Comparison of ENCODE assay signal across 15 mouse cellular contexts in the genomic region with DNA sequence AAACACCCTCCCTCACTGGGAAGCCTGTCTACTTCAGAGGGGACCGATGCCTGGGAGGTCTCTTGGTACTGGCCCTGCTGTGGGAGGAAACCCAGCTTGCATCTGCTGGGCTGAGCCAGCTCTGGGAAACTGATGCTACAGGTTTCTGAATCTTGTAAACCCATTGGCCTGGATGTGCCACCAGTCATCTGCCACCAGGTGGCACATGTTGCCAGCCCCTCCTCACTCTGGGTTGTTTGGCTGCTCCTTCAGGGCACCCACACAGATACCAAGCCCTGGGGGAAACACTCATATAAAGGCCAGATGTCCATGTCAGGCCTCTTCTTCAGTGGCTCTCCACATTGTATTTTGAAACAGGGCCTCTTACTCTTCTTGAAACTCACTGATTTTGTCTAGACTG. TPM values are rescaled to one million over a fixed set of nuclear protein-coding genes. Genes with fewer than 3 reads are reported as not detected.
DNase-seq lines count a peak whose midpoint lies in the region; ATAC-seq and TF ChIP-seq lines count a peak whose summit lies in the region.
"Had no signal": no experiment of that assay in that cellular context is flagged by ENCODE, and none has a peak within 500 bp of the region (broad histone marks: within the 10 kb centered on the region; RNA-seq: fewer than 3 reads in every experiment).

No protein-coding gene starts in this region.

- H3K36me3 ChIP-seq in hindbrain, postnatal 0 days (ENCODE audit: insufficient read depth, low read length), result no peaks in the 10 kb centered on the region
- H3K36me3 ChIP-seq in hindbrain, embryonic 12.5 days, result no peaks in the 10 kb centered on the region
- H3K36me3 ChIP-seq in liver, embryonic 14.5 days (replicated peaks; ENCODE audit: control insufficient read depth, insufficient read depth, low read depth), result no peaks in the 10 kb centered on the region
- no peaks in the 10 kb centered on the region for H3K36me3 ChIP-seq in liver, embryonic 11.5 days (ENCODE audit: control insufficient read depth, insufficient read depth, low read length)
- H3K36me3 ChIP-seq in ES-Bruce4 (ENCODE audit: control insufficient read depth, insufficient read depth, low read length, poor library complexity, severe bottlenecking), result no peaks in the 10 kb centered on the region
- H3K36me3 ChIP-seq: heart, embryonic 13.5 days; hindbrain, embryonic 15.5 days had no signal

- H3K4me1 ChIP-seq in hindbrain, postnatal 0 days (ENCODE audit: insufficient read depth, low read length), result peaks cover 1% of the 10 kb centered on the region; the same call in 1 of the 2 replicates
- H3K4me1 ChIP-seq in hindbrain, embryonic 12.5 days, result no peaks in the 10 kb centered on the region
- H3K4me1 ChIP-seq in liver, embryonic 14.5 days (replicated peaks; ENCODE audit: control insufficient read depth in 2 of 2, insufficient read depth in 2 of 2, low read length in 1 of 2), result no peaks in the 10 kb centered on the region
- H3K4me1 ChIP-seq in liver, embryonic 11.5 days (replicated peaks; ENCODE audit: control insufficient read depth, insufficient read depth, low read length), result no peaks in the 10 kb centered on the region
- H3K4me1 ChIP-seq in ES-Bruce4 (ENCODE audit: control insufficient read depth, insufficient read depth, low read length), result no peaks in the 10 kb centered on the region
- H3K4me1 ChIP-seq: heart, embryonic 13.5 days; hindbrain, embryonic 15.5 days had no signal

- H3K4me3 ChIP-seq in hindbrain, postnatal 0 days (ENCODE audit: low read length), result no peak overlapping the region
- H3K4me3 ChIP-seq in hindbrain, embryonic 12.5 days, result no peak overlapping the region
- H3K4me3 ChIP-seq in liver, embryonic 14.5 days (ENCODE audit: insufficient read depth in 1 of 2, low read depth in 2 of 2, low read length in 2 of 2), result no peak overlapping the region
- H3K4me3 ChIP-seq in liver, embryonic 11.5 days (ENCODE audit: low read depth, low read length), result no peak overlapping the region
- no peak overlapping the region for H3K4me3 ChIP-seq in ES-Bruce4 (ENCODE audit: low read depth, low read length)
- H3K4me3 ChIP-seq: heart, embryonic 13.5 days; hindbrain, embryonic 15.5 days; myocyte had no signal

- TF ChIP-seq EP300 in liver, embryonic 14.5 days (IDR thresholded peaks at IDR 0.05; ENCODE audit: low read depth), result no peak
- TF ChIP-seq EP300 in ES-Bruce4 (IDR thresholded peaks at IDR 0.05; ENCODE audit: insufficient read depth, low read depth, low read length), result no peak

- no peak overlapping the region for H3K4me2 ChIP-seq in hindbrain, postnatal 0 days (ENCODE audit: low read depth, low read length)
- no peak overlapping the region for H3K4me2 ChIP-seq in hindbrain, embryonic 12.5 days (replicated peaks)
- no peak overlapping the region for H3K4me2 ChIP-seq in liver, embryonic 14.5 days (ENCODE audit: low read depth)
- H3K4me2 ChIP-seq in liver, embryonic 11.5 days, result no peak overlapping the region
- H3K4me2 ChIP-seq: heart, embryonic 13.5 days; hindbrain, embryonic 15.5 days had no signal

- DNase-seq in hindbrain, postnatal 0 days (ENCODE audit: low spot score), result no peak
- DNase-seq in liver, embryonic 14.5 days (ENCODE audit: low read depth in 3 of 3, low spot score in 3 of 3), result no peak
- DNase-seq in liver, embryonic 11.5 days (ENCODE audit: low spot score), result no peak
- no peak for DNase-seq in brain, embryonic 14.5 days (ENCODE audit: low read depth)
- DNase-seq in thymus, postnatal 0 days (ENCODE audit: low spot score), result no peak
- DNase-seq in thymus, postnatal 25 days, result no peak

- no peak overlapping the region for H3K9ac ChIP-seq in hindbrain, postnatal 0 days (replicated peaks; ENCODE audit: low read length)
- H3K9ac ChIP-seq in hindbrain, embryonic 12.5 days, result no peak overlapping the region
- H3K9ac ChIP-seq in liver, embryonic 14.5 days (replicated peaks), result no peak overlapping the region
- H3K9ac ChIP-seq in liver, embryonic 11.5 days (ENCODE audit: low read depth, low read length), result no peak overlapping the region
- H3K9ac ChIP-seq in ES-Bruce4 (ENCODE audit: low read depth, poor library complexity, severe bottlenecking), result no peak overlapping the region
- H3K9ac ChIP-seq: heart, embryonic 13.5 days; hindbrain, embryonic 15.5 days had no signal

- no peaks in the 10 kb centered on the region for H3K27me3 ChIP-seq in hindbrain, postnatal 0 days (ENCODE audit: insufficient read depth, low read length)
- H3K27me3 ChIP-seq in hindbrain, embryonic 12.5 days, result no peaks in the 10 kb centered on the region
- H3K27me3 ChIP-seq in liver, embryonic 14.5 days (ENCODE audit: control insufficient read depth, insufficient read depth, low read length), result no peaks in the 10 kb centered on the region
- H3K27me3 ChIP-seq in liver, embryonic 11.5 days (replicated peaks; ENCODE audit: control insufficient read depth, insufficient read depth, low read length), result no peaks in the 10 kb centered on the region
- no peaks in the 10 kb centered on the region for H3K27me3 ChIP-seq in ES-Bruce4 (ENCODE audit: control insufficient read depth, insufficient read depth, low read length, poor library complexity, severe bottlenecking)
- H3K27me3 ChIP-seq: heart, embryonic 13.5 days; hindbrain, embryonic 15.5 days had no signal

- peak; percentile 54 for TF ChIP-seq CTCF in hindbrain, postnatal 0 days (IDR thresholded peaks at IDR 0.05; ENCODE audit: low read depth)
- peak; percentile 33; the same call in 1 of the 2 replicates for TF ChIP-seq CTCF in liver, embryonic 14.5 days (IDR thresholded peaks at IDR 0.05; ENCODE audit: low read depth)
- TF ChIP-seq CTCF in ES-Bruce4 (IDR thresholded peaks at IDR 0.05; ENCODE audit: low read depth, low read length), result peak; percentile 45
- TF ChIP-seq CTCF in brain, embryonic 14.5 days (IDR thresholded peaks at IDR 0.05; ENCODE audit: borderline replicate concordance, extremely low read depth, insufficient read depth, insufficient read length), result peak; percentile 59

- 76% methylated on average over 1 of the region's 1 CpGs for WGBS in hindbrain, postnatal 0 days
- WGBS in hindbrain, embryonic 12.5 days, result 91% methylated on average over 1 of the region's 1 CpGs
- 55% methylated on average over 1 of the region's 1 CpGs for WGBS in liver, embryonic 14.5 days (ENCODE audit: insufficient replicate concordance)
- WGBS in liver, embryonic 11.5 days, result 100% methylated on average over 1 of the region's 1 CpGs

- TF ChIP-seq POLR2A in ES-Bruce4 (IDR thresholded peaks at IDR 0.05; ENCODE audit: insufficient read depth, low read length), result no peak
- no peak for TF ChIP-seq POLR2A in brain, embryonic 14.5 days (IDR thresholded peaks at IDR 0.05; ENCODE audit: borderline replicate concordance, extremely low read depth, insufficient read depth, insufficient read length, poor library complexity, severe bottlenecking)

- no peaks in the 10 kb centered on the region for H3K9me3 ChIP-seq in hindbrain, postnatal 0 days (ENCODE audit: low read length)
- H3K9me3 ChIP-seq in hindbrain, embryonic 12.5 days (replicated peaks), result no peaks in the 10 kb centered on the region
- no peaks in the 10 kb centered on the region for H3K9me3 ChIP-seq in liver, embryonic 14.5 days (ENCODE audit: control insufficient read depth, low read length)
- H3K9me3 ChIP-seq in liver, embryonic 11.5 days (ENCODE audit: control insufficient read depth, low read length), result no peaks in the 10 kb centered on the region
- H3K9me3 ChIP-seq in ES-Bruce4 (replicated peaks; ENCODE audit: control insufficient read depth, insufficient read depth, low read length, poor library complexity, severe bottlenecking), result no peaks in the 10 kb centered on the region
- H3K9me3 ChIP-seq: heart, embryonic 13.5 days; hindbrain, embryonic 15.5 days had no signal

- no peak for ATAC-seq in hindbrain, postnatal 0 days
- no peak for ATAC-seq in hindbrain, embryonic 12.5 days (ENCODE audit: low FRiP score)
- no peak for ATAC-seq in liver, embryonic 14.5 days (ENCODE audit: insufficient read depth)
- ATAC-seq in liver, embryonic 11.5 days (replicated peaks; ENCODE audit: low FRiP score), result no peak
- ATAC-seq: activated CD4-positive, CD25-positive, alpha-beta regulatory T cell, adult 4 months had no signal

- no peak overlapping the region for H3K27ac ChIP-seq in hindbrain, postnatal 0 days
- no peak overlapping the region for H3K27ac ChIP-seq in hindbrain, embryonic 12.5 days
- H3K27ac ChIP-seq in liver, embryonic 14.5 days, result no peak overlapping the region
- H3K27ac ChIP-seq in liver, embryonic 11.5 days (ENCODE audit: low read depth, low read length), result no peak overlapping the region
- H3K27ac ChIP-seq in ES-Bruce4 (ENCODE audit: insufficient read depth, low read length), result no peak overlapping the region
- H3K27ac ChIP-seq: heart, embryonic 13.5 days; hindbrain, embryonic 15.5 days had no signal

RNA-seq across cellular contexts. Expression of gene Plpp4, which starts 36.4 kb away (rescaled TPM):
- total RNA-seq in hindbrain, postnatal 0 days (2014; rRNA removed), result 22.6 and 22.7 TPM in 2 replicates
- 14.4 and 16.0 TPM in 2 replicates for polyA plus RNA-seq in hindbrain, postnatal 0 days (2015; fragmentation: Nextera tagmentation; extraction: Ambion mirVana)
- polyA plus RNA-seq in hindbrain, embryonic 12.5 days (2016; fragmentation: Nextera tagmentation; extraction: Ambion mirVana), result 2.1 and 2.8 TPM in 2 replicates
- 0.03 and 0.05 TPM in 2 replicates for polyA plus RNA-seq in liver, embryonic 14.5 days (2012; rRNA removed)
- not detected in 2 replicates for polyA plus RNA-seq in liver, embryonic 14.5 days (2014; fragmentation: Nextera tagmentation; extraction: Ambion mirVana)
- 0.56 TPM in 1 of 2 replicates, not detected in the other for polyA plus RNA-seq in liver, embryonic 11.5 days (2014; fragmentation: Nextera tagmentation; extraction: Ambion mirVana)
- not detected in 2 replicates for polyA plus RNA-seq in ES-Bruce4 (2011; ENCODE audit: insufficient read depth, insufficient read length, low read depth, missing spikeins)
- polyA plus RNA-seq in brain, embryonic 14.5 days (2012; rRNA removed), result 9.9 and 13.2 TPM in 2 replicates
- 0.17 TPM in 1 of 2 replicates, not detected in the other for polyA plus RNA-seq in thymus, postnatal 0 days (2015; fragmentation: Nextera tagmentation; extraction: Ambion mirVana)
- total RNA-seq: gastrocnemius, adult 18-20 months; megakaryocyte progenitor cell, adult 5-6 weeks had no signal
- polyA plus RNA-seq: activated CD4-positive, CD25-positive, alpha-beta regulatory T cell, adult 4 months; myocyte; spleen, adult 2 months had no signal
